Mouse (Mus musculus) ovary, postnatal 14 days (tissue): Measurements from ENCODE around the gene Defb22.
A peak's percentile ranks its signal among the peaks of the same experiment; 100 is the strongest.

ENCODE experiments used
- DNase-seq: peaks from one replicate; pipeline ENCODE4 v3.0.0; 2022; ENCODE audit warnings: low spot score

The Defb22 gene

GRCm38 (mm10) chr2:152439833-152440232, 50.1 kb downstream of the Defb22 start:
- DNase-seq = no peak

GRCm38 (mm10) chr2:152438963-152439362, 51.0 kb downstream of the Defb22 start:
- no peak for DNase-seq

GRCm38 (mm10) chr2:152436983-152437860, 52.7 kb downstream of the Defb22 start:
- peak; percentile 89 for DNase-seq

- no peak for DNase-seq
Measured at GRCm38 (mm10) chr2:152436405-152436901, 53.5 kb downstream of the Defb22 start.
